Mouse (Mus musculus): Measurements from ENCODE around the gene Cntrl.

GRCm38 (mm10) chr2:35200898-35201668 lies 91.8 kb downstream of the Cntrl start, which contains the start of gene Rab14:
- TF ChIP-seq POLR2A (IDR thresholded peaks at IDR 0.05; ENCODE audit: control insufficient read depth, low read depth, low read length) (peak; percentile 97), CTCF (IDR thresholded peaks at IDR 0.05; ENCODE audit: control insufficient read depth, insufficient read depth, insufficient replicate concordance, low read depth, low read length) (0 out of 2 replicates have a peak, but pooled peaks have one; percentile 13)

Measured in testis, adult 2 months (tissue).